Mouse (Mus musculus) urinary bladder, postnatal 36 days (tissue): ENCODE measurements around the gene Gfer.
"Not testable (repeated sequence)": the region's sequence is repeated elsewhere in the genome, so short reads cannot be mapped to it uniquely, and the experiment has no call there.

Experiments used
- DNase-seq, 2 experiments: peaks; one replicate each; pipeline ENCODE4 v3.0.0; 2022; ENCODE audit warnings: low spot score in 2 of 2, mixed read lengths in 1 of 2

Gfer gene

GRCm38 (mm10) chr17:24722220-24722924 lies 26.4 kb upstream of the Gfer start:
- DNase-seq: no peak

GRCm38 (mm10) chr17:24721383-24721955 lies 25.5 kb upstream of the Gfer start:
- not testable (repeated sequence) for DNase-seq

DNA sequence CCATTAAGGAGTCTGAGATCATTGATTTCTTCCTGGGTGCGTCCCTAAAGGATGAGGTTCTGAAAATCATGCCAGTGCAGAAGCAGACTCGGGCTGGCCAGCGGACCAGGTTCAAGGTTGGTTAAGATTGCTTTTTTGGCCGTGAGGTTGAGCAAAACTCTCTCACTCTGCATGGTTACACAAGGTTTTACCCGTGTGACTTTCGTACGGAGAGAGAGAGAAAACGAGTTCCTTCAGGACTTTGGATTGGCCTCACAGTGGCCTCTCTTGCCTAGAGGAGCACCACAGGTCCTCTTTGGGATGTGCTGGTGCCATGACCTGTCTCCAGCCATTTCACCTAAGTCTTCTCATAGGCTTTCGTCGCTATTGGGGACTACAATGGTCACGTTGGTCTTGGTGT lies 24.7 kb upstream of the Gfer start:
- not testable (repeated sequence) for DNase-seq

DNA sequence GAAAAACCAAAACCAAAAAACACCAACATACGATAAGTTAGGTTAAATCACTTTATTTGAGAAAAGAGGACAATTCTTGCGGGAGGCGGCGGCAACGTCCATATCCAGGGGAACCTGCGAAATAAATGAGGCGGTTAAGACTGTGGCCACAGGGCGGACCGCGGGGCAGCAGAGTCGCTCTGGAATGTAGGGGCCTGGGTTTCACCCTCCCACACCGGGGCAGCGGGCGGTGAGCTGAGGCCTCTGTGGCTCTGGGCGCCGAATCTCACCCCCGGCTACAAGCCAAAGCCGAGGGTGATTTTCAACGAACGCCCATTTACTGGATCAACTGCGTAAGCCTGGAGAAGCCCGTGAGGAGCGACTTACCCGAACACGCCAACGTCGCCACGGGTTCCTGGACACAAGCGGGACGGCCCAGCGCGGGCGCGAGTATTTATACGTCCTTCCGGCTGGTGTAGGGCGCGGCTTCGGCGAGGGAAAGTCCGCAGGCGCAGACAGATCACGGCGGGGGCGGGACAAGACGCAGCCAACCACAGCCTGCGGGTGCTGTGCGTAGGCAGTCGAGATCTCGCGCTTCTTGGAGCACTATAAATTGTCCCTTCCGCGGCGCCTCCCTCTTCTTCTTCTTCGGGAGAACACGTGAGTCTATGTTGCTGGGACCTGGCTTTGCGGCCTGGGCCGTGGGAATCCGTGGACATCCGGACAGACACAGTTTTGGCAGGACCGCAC lies 23.7 kb upstream of the Gfer start:
- peak; percentile 94 to 98 for DNase-seq

DNA sequence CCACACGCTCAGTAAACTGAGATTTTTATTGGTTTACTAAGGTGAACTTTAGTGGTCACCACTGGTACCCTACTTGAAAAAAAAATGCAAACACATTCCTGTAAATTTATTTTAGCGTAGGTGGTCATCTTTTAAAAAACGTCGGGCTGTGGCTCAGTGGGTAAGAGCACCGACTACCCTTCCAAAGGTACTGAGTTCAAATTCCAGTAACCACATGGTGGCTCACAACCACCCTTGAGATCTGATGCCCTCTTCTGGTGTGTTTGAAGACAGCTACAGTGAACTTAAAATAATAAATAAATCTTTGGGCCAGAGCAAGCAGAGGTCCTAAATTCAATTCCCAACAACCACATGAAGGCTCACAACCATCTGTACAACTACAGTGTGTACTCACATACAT lies 23.0 kb upstream of the Gfer start:
- DNase-seq: not testable (repeated sequence)

DNA sequence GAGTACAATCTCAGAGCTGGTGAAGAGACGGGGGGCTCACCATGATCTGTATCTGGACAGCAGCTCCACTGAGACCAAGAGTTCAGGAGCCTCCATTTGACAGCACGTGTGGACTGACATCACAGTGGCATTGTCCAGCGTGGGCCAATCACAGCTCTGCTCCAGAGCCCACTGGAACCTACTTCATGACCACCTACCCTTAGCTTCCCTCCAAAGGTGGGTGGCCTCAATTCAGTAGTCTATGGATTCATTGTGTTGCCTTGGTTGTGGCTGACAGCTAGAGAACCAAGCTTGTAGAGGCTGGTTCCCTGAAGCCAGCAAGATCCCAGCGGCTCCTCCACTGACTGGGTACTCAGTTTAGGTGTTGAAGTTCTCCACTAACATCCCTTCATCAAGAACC lies 22.0 kb upstream of the Gfer start, which contains the start of the genes Rnf151 and Rps2:
Rnf151 (minus strand) TSS at position 121 of the 400 bp plus-strand sequence.
Rps2 (plus strand) TSS at position 174 of the 400 bp plus-strand sequence.
- DNase-seq: no peak

DNA sequence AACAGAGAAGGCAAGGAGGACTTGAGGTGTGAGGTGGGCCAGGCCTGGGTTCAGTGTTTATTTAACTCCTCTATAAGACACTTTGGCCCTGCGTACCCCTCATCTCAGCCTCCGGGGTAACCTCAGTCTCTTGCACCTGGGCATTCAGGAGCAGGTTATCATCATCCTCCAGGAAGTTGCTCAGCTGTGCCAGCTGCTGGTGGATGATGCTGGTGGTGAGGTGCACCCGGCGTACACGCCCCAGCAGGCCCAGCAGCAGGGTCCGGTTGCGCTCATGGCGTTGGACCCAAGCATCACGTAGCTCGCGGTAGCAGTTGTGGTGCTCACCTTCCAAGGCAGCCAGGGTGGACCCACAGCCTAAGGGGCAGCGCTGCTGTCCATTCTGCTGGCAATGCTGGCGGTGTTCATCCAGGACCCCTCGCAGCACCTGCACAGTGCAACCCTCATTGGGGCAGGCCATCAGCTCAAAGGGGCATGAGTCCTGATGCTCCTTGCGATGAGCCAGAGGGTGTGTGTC lies 20.3 kb upstream of the Gfer start:
- no peak for DNase-seq

DNA sequence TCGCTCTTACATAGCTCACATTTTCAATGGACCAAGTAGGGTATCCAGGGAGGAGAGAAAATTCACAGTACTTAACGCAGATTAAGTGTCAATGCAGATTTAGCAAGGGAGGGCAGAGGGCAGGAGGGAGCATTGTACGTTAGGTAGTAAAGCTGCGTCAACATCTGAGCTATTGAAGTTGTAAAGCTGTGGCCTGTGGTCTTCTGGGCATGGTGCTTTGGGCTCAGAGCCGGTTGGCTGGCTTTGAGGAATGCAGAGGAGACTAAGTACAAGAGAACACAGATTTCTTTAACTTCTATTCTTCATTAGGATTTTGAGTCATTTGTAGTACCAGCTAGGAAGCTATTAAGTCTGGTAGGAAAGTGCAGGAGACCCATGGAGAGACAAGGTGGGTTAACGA lies 19.6 kb upstream of the Gfer start:
- no peak for DNase-seq

DNA sequence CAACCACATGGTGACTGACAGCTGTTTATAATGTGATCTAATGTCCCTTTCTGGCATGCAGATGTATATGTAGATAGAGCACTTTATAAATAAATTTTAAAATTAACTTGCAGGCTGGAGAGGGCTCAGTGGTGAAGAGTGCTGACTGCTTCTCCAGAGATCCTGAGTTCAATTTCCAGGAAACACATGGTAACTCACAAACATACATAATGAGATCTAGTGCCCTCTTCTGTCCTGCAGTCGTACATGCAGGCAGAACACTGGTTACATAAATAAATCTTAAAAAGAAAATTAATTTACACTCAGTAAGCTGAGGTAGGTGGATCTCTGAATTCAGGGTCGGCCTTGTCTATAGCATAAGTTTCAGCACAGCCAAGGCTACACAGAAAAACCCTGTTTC lies 12.7 kb upstream of the Gfer start:
- DNase-seq: no peak

- no peak for DNase-seq
Measured at GRCm38 (mm10) chr17:24707801-24708425, 12.0 kb upstream of the Gfer start.

GRCm38 (mm10) chr17:24706982-24707800 lies 11.2 kb upstream of the Gfer start, which contains the start of gene Tbl3:
Gene Tbl3, minus strand, starts transcription at chr17:24707660.
- peak; percentile 88 to 92 for DNase-seq

DNA sequence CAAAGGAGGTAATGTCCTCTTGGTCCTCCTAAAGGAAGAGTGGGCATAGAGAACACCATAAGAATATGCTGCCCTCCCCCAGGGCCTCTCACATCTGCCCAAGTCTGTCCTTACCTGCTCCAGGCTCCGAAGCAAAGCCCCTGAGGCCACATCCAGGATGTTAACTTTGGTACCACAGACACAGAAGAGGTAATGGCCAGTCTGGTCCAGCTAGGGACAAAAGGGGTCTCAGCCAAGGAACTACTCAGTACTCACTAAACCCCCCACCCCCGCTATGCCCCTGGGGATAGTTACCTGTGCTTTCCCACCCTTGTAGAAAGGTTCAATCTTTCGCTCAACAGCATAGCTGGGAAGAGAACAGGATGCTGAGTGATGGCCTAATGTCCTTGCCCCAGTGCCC lies 9.9 kb upstream of the Gfer start:
- DNase-seq: no peak

DNA sequence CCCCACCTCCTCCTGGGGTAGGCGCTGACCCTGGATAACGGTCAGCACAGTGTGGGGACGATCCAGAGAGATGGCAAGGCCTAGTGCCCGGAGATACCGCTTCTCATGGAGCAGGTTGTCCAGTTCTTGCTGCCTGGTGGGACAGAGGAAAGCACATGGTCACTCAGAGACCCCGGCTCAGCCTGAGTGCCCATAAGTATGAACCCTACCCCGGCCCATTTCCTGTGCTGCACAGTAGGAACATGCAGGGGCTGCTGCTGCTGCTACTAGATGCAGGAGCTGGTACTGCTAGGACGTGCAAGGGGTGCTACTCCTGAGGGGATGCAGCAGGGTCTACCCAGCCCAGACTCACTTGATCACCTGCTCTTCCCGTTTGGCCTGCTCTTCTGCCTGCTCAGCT lies 5.3 kb upstream of the Gfer start:
- DNase-seq: no peak

DNA sequence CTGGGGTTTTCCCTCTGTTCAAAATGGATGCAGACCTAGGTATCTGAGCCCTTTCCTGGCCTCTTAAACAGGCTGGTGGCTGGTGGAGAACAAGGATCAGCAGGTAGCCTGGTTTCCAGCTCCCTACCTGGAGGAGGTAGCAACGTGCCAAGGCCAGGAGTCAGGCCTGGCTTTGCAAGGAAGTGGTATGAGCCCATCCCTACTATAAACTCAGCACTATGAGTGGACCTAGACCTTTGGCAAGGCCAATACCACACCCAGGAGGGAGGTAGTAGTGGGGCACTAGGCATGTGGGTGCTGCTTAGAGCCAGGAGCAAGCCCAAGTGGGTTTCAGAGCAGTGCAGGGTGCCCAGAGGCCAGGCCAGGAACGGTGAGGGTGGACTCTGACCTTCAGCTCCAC lies 3.5 kb upstream of the Gfer start:
- DNase-seq: no peak

DNA sequence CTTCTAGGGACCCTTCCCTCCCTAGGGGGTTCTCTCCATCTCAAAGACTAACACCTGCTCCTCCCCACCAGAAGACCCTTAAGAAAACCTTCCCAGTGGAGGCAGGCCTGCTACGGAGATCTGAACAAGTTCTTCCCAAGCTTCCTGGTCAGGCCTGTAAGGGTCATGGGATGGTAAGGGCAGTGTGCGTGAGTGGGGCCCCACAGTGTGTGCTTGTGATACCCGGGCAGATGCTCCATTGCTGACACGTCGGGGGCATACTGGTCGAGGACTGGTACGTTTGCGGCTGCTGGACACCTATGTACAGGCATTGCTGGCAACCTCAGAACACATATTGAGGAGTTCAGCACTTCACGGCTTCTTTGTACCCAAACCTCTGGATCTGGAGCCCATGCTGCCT lies 2.8 kb upstream of the Gfer start:
- no peak for DNase-seq

DNA sequence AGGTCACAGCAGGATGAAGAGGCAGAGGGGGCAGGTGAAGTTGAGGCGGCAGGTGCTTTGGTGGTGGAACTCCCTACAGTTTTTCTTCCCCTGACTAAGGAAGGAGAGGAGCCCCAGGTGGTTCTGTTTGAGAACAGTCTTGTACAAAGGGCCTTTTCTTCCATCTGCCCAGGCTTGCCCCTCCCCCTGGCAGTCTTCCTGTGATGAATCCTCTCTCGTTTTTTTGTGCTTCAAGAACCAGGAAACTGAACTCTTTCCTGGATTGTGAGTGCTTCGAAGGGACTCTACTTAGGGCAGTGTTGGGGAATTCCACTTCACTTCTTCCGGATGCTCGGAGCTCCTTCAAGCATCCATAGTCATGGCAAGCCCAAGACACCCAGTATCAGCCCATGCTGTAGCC lies 2.0 kb upstream of the Gfer start:
- DNase-seq: no peak

DNA sequence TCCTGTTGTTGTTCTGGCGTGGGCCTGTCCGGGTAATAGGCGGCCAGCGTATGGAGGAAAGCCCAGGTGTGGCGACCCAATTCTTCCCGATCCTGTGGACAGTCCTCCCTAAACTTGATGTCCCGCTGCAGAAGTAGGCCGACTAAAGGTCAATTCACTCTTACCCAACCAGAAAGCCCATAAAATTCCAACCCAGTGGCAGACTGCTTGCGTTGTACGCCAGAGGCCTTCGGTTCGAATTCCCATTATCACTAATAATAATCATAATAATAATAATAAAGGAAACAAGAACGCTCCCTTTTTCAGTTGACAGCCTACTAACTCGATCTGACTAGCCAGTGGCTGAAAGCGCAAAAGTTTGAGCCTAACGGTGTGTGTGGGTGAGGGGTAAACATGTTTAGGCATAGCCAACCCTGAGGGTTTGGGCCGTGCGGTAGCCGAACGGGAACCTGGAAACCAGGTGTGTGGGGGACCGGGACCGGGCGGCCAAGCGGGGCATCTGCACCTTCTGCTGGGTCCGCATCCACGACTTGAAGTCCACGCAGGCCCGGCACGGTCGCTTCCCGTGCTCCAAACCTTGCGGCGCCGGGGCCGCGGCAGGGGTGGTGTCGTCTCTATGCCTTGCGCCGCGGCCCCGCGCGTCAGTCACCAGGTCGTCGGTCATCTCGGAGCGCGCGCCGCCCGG lies 488 bp downstream of the Gfer start:
- peak in 1 of 2 experiments; percentile 27 for DNase-seq

- DNase-seq: no peak
Measured at GRCm38 (mm10) chr17:24692385-24692784, 3.6 kb downstream of the Gfer start.

- DNase-seq: no peak
Measured at GRCm38 (mm10) chr17:24689251-24690081, 6.5 kb downstream of the Gfer start, which contains the start of gene Syngr3. Gene Syngr3, minus strand, starts transcription at chr17:24689955.

DNA sequence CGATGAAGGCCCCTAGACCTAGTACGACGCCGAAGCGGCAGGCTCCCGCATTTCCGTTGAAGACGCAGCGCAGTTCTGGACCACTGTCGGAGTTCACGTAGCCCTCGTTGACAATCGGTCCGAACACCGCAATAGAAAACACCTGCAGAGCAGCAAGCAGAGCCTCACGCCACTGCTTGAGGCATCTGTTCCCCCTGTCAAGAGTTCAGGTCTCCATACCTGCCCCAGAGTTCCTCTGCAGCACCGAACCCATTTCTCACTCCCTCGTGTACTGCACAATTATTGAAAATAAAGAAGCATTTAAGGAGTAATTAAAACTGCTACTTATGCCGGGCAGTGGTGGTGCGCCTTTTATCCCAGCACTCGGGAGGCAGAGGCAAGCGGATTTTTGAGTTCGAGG lies 8.4 kb downstream of the Gfer start:
- DNase-seq: no peak
